Mouse (Mus musculus) CD4-positive, CD25-positive, alpha-beta regulatory T cell, adult 4 months (primary cell): ENCODE measurements around the gene Dclk1. TPM values are rescaled to one million over a fixed set of nuclear protein-coding genes. Genes with fewer than 3 reads are reported as not detected.

Experiments
- ATAC-seq: one replicate; pipeline ENCODE4 v1.8.0; 2017
- polyA plus RNA-seq, 2 experiments: library from polyadenylated mRNA; unstranded; fragments of 100-300 nt; shearing (Covaris generic); gene quantifications; one replicate each; pipeline ENCODE4 v1.2.1; 2017

Gene Dclk1
- polyA plus RNA-seq, 2 experiments from 2014 or later = 0.16 to 0.50 TPM

DNA sequence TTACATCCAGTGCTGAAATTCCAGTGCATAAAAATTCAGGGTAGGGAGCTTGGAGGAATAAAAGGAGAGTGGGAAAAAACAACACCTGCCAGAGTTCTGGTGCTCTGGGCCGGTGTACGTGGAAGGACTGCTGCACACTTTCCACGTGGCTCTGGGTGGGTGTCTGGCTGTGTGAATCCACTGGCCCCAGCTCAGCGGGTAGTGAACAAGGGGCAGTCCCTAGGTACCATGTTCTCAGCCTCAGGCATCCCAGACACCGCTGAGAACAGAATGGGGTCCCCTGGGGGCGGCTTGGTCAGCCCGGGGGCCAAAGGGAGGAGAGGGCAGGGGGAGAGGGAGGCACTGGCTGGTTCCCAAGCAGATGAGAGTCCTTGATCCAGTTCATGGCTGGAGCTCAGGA lies 164.5 kb downstream of the Dclk1 start:
- no peak for ATAC-seq

DNA sequence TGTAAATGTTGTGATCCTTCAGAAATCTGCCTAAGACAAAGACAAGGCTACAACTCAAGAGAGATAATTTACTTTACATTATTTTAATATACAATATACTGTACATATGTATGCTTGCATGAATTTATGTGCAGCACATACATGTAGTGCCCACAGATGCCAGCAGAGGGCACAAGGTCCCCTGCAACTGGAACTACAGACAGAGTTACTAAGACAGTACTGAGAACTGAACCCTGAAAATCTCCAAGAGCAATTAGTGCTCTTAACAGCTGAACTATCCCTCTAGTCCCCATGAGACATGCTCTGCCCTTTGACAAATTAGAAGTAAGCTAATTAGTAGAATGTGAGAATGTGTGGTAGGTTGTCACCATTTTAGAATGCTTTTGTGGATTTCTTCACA lies 169.4 kb downstream of the Dclk1 start:
- ATAC-seq = no peak

GRCm38 (mm10) chr3:55415527-55415950 lies 173.4 kb downstream of the Dclk1 start:
- peak; percentile 63 for ATAC-seq

- no peak for ATAC-seq
Measured at GRCm38 (mm10) chr3:55418845-55419244, 176.7 kb downstream of the Dclk1 start.

GRCm38 (mm10) chr3:55419334-55419733 lies 177.2 kb downstream of the Dclk1 start:
- peak; percentile 38 for ATAC-seq

DNA sequence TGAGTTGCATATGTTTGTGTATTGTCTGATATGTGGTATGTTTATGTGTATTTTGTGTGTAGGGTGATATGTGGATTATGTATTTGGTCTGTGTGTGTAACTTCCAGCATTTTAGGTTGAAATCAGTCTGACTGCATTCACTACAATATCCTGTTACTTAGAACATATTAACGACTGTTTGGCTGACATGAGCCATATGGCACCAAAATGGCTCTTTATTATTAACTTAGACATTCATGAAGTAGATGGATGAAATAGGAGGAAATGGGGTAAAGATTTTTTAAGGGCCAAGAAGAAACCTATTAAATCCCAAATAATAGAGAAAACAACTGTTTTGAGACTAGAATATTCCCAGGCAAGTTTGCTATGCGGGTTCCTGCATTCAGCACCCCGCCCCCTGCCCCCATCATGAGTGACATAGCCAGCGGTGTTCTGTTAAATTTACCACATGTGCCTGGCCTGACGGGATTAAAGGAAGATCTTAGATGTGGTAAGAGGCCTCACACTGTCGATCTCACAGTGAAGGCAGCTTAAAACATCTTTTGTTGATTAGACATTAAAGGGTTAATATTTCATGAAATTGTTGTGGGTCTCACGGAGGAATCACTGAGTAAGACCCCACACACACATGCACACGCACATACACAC lies 178.4 kb downstream of the Dclk1 start:
- no peak for ATAC-seq

- ATAC-seq = peak; percentile 59
Measured at GRCm38 (mm10) chr3:55423640-55424397, 181.7 kb downstream of the Dclk1 start.

DNA sequence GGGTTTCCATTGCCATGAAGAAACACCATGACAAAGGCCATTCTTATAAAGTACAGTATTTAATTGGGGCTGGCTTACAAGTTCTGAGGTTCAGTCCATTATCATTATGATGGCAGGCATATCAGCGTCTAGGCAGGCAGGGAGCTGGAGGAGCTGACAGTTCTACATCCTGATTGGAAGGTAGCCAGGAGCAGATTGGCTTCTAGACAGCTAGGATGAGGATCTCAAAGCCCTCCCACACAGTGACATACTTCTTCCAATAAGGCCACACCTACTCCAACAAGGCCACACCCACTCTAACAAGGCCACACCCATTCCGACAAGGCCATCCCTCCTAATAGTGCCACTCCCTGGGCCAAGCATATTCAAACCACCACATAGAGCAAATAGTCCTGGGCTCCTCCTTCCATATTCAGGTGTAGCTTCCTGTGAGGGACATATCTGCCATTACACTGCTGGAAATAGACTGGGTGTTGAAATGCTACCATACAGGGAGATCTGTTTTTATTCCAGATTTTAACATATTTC lies 187.9 kb downstream of the Dclk1 start:
- ATAC-seq = no peak

GRCm38 (mm10) chr3:55431223-55431622 lies 189.1 kb downstream of the Dclk1 start:
- ATAC-seq = no peak

GRCm38 (mm10) chr3:55434276-55434675 lies 192.1 kb downstream of the Dclk1 start:
- no peak for ATAC-seq

GRCm38 (mm10) chr3:55438824-55439446 lies 196.8 kb downstream of the Dclk1 start:
- peak; percentile 88 for ATAC-seq

- ATAC-seq = no peak
Measured at GRCm38 (mm10) chr3:55440342-55440741, 198.2 kb downstream of the Dclk1 start.

GRCm38 (mm10) chr3:55442012-55442645 lies 200.0 kb downstream of the Dclk1 start:
- ATAC-seq = no peak

GRCm38 (mm10) chr3:55443271-55443670 lies 201.1 kb downstream of the Dclk1 start:
- ATAC-seq = no peak

DNA sequence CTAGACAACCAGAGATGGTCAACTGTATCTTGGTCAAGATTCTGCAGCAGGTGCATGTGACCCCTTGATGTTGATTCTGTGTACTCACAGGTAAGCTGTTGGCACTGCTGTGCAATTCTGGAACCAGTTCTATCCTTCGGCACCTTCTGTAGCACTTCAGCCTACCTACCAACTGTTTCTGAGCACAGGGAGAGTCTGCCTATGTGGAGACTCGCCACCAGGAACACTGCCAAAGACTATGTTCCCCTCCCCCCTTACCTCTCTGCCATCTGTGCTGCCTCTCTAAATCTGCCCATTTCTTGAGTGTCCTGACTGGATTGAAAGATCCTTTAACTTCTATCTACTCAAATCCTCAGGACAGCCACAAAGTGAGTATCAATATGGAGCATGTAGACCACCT lies 201.6 kb downstream of the Dclk1 start:
- ATAC-seq = no peak

DNA sequence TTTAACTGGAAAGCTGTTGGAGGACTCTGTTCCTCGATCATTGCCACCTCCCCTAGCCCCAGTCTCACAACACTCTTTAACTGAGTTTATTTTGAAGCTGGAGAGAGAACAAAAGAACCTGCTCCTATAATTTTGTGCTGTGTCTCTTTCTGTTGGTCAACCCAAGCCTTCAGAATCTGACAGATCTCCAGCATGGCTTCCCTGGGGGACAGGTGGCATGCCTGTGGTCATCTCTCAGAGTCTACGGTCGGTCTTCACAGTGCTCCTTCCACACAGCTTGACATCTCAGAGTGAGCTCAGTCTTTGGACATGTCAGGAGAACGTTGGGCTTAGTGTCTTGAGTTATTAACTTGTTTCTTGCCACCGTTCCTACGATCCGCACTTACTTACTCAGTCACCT lies 204.5 kb downstream of the Dclk1 start:
- no peak for ATAC-seq

DNA sequence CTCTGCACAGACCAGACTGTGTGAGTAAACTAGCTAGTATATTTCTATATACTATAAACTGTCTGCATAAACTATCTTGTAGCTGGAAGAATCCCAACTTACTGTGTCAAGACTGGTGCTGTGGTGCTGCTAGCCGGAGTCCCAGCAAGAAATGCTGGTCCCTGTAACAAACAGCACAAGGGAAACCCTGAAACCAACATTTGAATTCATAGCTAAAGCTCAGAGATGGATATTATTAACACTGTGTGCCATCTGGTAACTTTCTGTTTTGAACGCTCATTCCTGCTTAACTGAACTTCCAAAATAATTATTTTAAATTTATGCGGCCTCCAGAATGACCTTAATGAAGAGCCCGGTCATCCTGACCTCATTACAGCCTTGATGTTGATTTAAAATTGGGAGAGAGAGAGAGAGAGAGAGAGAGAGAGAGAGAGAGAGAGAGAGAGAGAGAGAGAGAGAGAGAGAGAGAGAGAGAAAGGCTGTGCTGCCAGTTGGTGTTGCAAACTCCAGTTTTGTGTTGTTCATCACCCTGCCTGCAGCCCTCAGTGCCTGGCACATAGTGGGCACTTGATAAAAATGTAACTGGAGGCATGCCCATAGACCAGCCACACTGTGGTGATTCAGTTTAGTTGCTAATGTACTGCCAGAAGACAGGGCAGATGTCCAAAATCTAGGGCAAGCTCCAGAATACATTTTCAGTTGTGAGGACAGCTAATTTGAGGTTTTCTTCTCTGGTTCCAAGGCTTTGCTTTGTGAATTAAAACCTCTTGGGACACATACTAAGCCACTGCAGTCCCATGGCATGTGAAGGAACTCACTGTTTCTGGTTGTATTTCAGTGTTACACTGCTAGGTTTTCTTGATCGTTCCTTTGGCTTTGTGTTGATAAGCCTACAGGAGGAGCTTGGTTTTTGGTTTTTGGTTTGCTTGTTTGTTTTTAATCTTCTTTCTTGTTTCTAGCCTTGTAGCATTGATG lies 205.6 kb downstream of the Dclk1 start:
- ATAC-seq = no peak

DNA sequence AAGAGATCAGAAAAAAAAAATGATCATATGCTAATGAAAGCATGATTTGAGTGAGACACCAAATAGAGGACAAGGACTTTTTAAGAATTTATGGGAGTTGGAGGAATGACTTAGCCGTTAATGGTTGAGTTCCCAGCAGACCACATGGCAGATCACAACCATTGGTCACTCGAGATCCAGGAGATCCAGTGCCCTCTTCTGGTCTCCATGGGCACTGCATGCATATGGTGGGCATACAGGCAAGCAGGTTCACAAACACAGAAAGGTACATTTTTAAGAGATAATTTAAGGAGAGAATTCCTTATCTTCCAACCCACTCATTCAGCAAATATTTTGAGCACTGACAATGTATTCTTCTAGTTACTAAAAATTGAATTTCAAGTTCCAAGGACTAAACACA lies 207.0 kb downstream of the Dclk1 start:
- ATAC-seq = no peak

GRCm38 (mm10) chr3:55451035-55451434 lies 208.9 kb downstream of the Dclk1 start:
- ATAC-seq = no peak

DNA sequence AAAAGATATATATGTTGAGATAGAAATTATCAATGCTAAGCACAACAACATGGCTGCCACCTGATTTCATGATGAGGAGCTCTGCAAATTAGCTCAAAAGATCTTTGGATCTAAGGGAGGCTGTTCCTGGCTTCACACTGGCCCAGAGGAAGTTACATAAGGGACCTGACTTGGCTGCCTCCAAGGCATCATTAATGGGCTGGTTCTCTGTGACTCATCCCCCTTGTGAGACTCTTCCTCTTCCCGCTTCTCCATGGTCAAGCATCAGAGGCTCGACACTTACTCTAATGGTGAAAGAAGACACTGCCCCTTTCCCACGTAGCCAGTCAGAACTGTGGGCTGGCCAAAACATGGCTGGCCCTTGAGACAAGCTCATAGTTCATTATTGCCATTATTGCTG lies 209.7 kb downstream of the Dclk1 start:
- no peak for ATAC-seq

DNA sequence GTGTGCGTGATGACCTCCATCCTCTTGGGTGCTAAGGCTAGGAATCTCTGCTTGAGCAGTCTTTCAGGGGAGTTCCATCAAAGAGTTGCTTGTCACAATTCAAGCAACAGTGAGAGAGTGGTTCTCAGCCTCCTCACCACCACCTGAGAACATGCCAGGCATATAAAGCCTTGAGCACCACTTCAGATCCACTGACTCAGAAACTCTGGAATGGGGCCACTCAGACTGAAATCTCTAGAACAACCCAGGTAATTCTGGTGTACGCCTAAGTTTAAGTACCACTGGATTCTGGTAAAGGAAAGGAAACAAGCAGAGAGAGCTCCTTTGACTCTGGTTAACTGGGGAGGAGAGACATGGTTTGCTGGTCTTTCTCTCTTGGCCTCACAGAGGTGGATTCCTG lies 210.3 kb downstream of the Dclk1 start:
- ATAC-seq = no peak

DNA sequence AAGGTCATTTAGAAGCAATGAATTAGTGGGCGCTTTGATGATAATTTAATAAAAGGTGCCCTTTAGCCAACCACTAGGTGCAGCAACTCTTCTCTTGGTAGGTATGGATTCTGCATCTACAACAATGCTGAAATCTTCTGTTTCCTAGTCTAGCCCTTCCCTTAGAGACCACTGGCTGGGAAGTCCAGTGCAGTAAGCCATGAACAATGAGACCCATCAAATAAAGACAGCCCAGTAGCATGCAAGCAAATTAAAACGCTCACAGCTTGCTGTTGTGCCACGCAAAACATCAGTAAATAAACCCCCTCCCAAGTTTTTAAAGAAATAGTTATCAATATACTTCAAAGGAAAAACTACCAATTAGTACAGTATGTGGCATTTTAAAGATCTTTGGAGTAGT lies 218.9 kb downstream of the Dclk1 start:
- no peak for ATAC-seq
